Mouse (Mus musculus) liver, adult 2 months (tissue): Measurements from ENCODE around the gene Spock2. TPM values are rescaled to one million over a fixed set of nuclear protein-coding genes. Genes with fewer than 3 reads are reported as not detected.

ENCODE experiments used
- DNase-seq: peaks from one replicate; pipeline ENCODE4 v3.0.0-alpha.2; 2011; ENCODE audit warnings: low read depth, low spot score; ENCODE audit errors: extremely low read depth
- H3K27ac ChIP-seq: fragments of 200-500 bp; replicated peaks from 2 replicates; pipeline ENCODE4 v1.5.1; 2012; ENCODE audit warnings: low read depth, mild to moderate bottlenecking, control low read depth, inconsistent platforms, low read length; ENCODE audit not compliant: insufficient read depth
- H3K27me3 ChIP-seq: fragments of 200-500 bp; 2 replicates; pipeline ENCODE4 v1.6.1; 2012; ENCODE audit warnings: mild to moderate bottlenecking, moderate library complexity, low read length, inconsistent platforms; ENCODE audit not compliant: control insufficient read depth, insufficient read depth
- H3K36me3 ChIP-seq: fragments of 200-500 bp; 2 replicates; pipeline ENCODE4 v1.6.1; 2012; ENCODE audit warnings: low read length, inconsistent platforms; ENCODE audit not compliant: control insufficient read depth, insufficient read depth
- H3K4me1 ChIP-seq: fragments of 200-500 bp; 2 replicates; pipeline ENCODE4 v1.6.1; 2011; ENCODE audit warnings: low read length; ENCODE audit not compliant: control insufficient read depth, insufficient read depth
- H3K4me3 ChIP-seq: fragments of 200-500 bp; 2 replicates; pipeline ENCODE4 v1.5.1; 2011; ENCODE audit warnings: low read depth, mild to moderate bottlenecking, control low read depth, low read length, moderate library complexity; ENCODE audit not compliant: insufficient read depth
- H3K79me2 ChIP-seq: fragments of 200-500 bp; 2 replicates; pipeline ENCODE4 v1.6.1; 2012; ENCODE audit warnings: inconsistent platforms, mild to moderate bottlenecking, low read length, moderate library complexity; ENCODE audit not compliant: control insufficient read depth, insufficient read depth
- H3K9ac ChIP-seq: fragments of 200-500 bp; 2 replicates; pipeline ENCODE4 v1.6.1; 2012; ENCODE audit warnings: low read depth, mild to moderate bottlenecking, control low read depth, inconsistent platforms, low read length
- CTCF ChIP-seq: fragments of 200-500 bp; IDR thresholded peaks from 2 replicates; pipeline ENCODE4 v1.5.1; 2011; ENCODE audit warnings: low read depth, low read length, control low read depth
- POLR2A ChIP-seq: fragments of 200-500 bp; IDR thresholded peaks from 2 replicates; pipeline ENCODE4 v1.6.1; 2011; ENCODE audit warnings: low read length, control low read depth; ENCODE audit not compliant: insufficient read depth; ENCODE audit errors: extremely low read depth
- WGBS: fragments of 180-500 bp; shearing (Covaris S2); methylation state at CpG from one replicate; pipeline ENCODE4 v1.1.7; 2018; 5-methylcytosine and 5-hydroxymethylcytosine counted together
- polyA plus RNA-seq: library from polyadenylated mRNA; depleted of rRNA; stranded (reverse); fragments of >200 nt; gene quantifications from 2 replicates; pipeline ENCODE4 v1.2.3, GENCODE M21; 2012
- total RNA-seq: library from RNA; depleted of rRNA; stranded (reverse); fragments of >200 nt; gene quantifications from 2 replicates; pipeline ENCODE4 v1.2.3, GENCODE M21; 2014

The Spock2 gene
- total and polyA plus RNA-seq, 2 experiments: 0.18 to 0.34 TPM

- H3K4me3 ChIP-seq: no peak overlapping the region
- no peaks in the 10 kb centered on the region for H3K79me2 ChIP-seq
- H3K9ac ChIP-seq: no peak overlapping the region
- TF ChIP-seq CTCF: no peak
- H3K36me3 ChIP-seq: no peaks in the 10 kb centered on the region
- no peaks in the 10 kb centered on the region for H3K27me3 ChIP-seq
- 97% methylated on average over 4 of the region's 4 CpGs for WGBS
- H3K4me1 ChIP-seq: 0 out of 2 replicates have a peak, but pooled peaks cover 5% of the 10 kb centered on the region
- H3K27ac ChIP-seq: no peak overlapping the region
- DNase-seq: no peak
Measured at GRCm38 (mm10) chr10:60084065-60084464, 22.0 kb upstream of the Spock2 start.

GRCm38 (mm10) chr10:60092311-60092710 lies 13.7 kb upstream of the Spock2 start:
- H3K4me3 ChIP-seq: no peak overlapping the region
- no peaks in the 10 kb centered on the region for H3K36me3 ChIP-seq
- no peak for DNase-seq
- H3K27me3 ChIP-seq: no peaks in the 10 kb centered on the region
- no peaks in the 10 kb centered on the region for H3K79me2 ChIP-seq
- H3K9ac ChIP-seq: no peak overlapping the region
- H3K27ac ChIP-seq: no peak overlapping the region
- H3K4me1 ChIP-seq: peaks cover 7% of the 10 kb centered on the region; the same call in 1 of the 2 replicates
- WGBS: 95% methylated on average over 2 of the region's 2 CpGs
- no peak for TF ChIP-seq CTCF

DNA sequence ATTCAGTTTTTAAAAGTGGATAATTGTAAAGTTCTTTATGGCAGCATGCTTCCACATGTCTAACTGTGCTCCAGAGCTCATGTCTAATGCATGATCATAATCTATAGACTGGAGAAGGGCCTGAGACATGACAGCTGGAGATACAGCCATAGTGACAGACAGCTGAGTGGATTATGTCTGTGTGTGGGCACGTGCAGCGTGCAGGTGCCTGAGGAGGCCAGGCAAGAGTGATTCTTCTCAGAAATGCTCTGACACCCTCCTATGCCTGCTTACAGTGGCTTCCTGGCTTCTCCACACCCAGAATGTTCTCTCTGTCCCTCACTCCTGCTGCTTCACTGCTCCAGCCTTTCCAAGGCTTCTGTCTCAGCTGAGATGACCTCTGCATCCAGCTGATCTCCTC lies 12.3 kb upstream of the Spock2 start:
- Histone ChIP-seq H3K4me3 (no peak overlapping the region), H3K36me3 (no peaks in the 10 kb centered on the region), H3K4me1 (peaks cover 7% of the 10 kb centered on the region; the same call in 1 of the 2 replicates), H3K79me2 (no peaks in the 10 kb centered on the region), H3K27ac (no peak overlapping the region), H3K27me3 (no peaks in the 10 kb centered on the region), H3K9ac (no peak overlapping the region)
- WGBS: 93% methylated on average over 2 of the region's 2 CpGs
- no peak for DNase-seq
- TF ChIP-seq POLR2A: no peak

GRCm38 (mm10) chr10:60095558-60095957 lies 10.5 kb upstream of the Spock2 start:
- TF ChIP-seq POLR2A (no peak), CTCF (no peak)
- no peak for DNase-seq
- Histone ChIP-seq H3K36me3 (no peaks in the 10 kb centered on the region), H3K27me3 (no peaks in the 10 kb centered on the region), H3K27ac (no peak overlapping the region), H3K79me2 (no peaks in the 10 kb centered on the region), H3K4me1 (peaks cover 7% of the 10 kb centered on the region; the same call in 1 of the 2 replicates), H3K9ac (no peak overlapping the region), H3K4me3 (no peak overlapping the region)
- 97% methylated on average over 2 of the region's 2 CpGs for WGBS

GRCm38 (mm10) chr10:60096302-60096701 lies 9.7 kb upstream of the Spock2 start:
- Histone ChIP-seq H3K4me1 (peaks cover 7% of the 10 kb centered on the region; the same call in 1 of the 2 replicates), H3K27ac (no peak overlapping the region), H3K9ac (no peak overlapping the region), H3K79me2 (no peaks in the 10 kb centered on the region), H3K4me3 (no peak overlapping the region), H3K27me3 (no peaks in the 10 kb centered on the region), H3K36me3 (no peaks in the 10 kb centered on the region)
- no peak for DNase-seq
- WGBS: 91% methylated on average over 1 of the region's 1 CpGs
- TF ChIP-seq CTCF (no peak), POLR2A (no peak)

DNA sequence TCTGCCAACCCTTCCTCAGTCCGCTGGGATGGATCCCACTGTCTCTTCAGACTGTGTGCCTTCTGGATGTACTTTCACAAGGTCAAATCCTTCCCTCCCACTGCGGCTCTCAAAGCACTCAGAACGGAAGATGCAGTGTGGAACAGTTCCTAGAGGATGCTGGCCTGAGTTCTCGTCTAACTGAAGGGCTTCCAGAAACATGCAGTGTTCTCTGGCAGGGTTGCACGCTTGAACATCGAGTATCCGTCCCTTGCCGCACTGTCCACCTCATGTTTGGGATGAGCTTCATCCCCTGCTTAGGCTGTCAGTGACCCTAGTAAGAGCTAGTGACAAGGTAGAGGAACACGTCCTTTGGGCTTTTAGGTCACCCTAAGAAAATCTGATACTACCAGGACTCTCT lies 8.9 kb upstream of the Spock2 start:
- WGBS: 94% methylated on average over 9 of the region's 9 CpGs
- no peak overlapping the region for H3K9ac ChIP-seq
- no peaks in the 10 kb centered on the region for H3K79me2 ChIP-seq
- no peak for TF ChIP-seq POLR2A
- no peak for TF ChIP-seq CTCF
- H3K4me3 ChIP-seq: no peak overlapping the region
- H3K27me3 ChIP-seq: no peaks in the 10 kb centered on the region
- DNase-seq: no peak
- no peaks in the 10 kb centered on the region for H3K36me3 ChIP-seq
- no peak overlapping the region for H3K27ac ChIP-seq
- peaks cover 7% of the 10 kb centered on the region; the same call in 1 of the 2 replicates for H3K4me1 ChIP-seq
